Mouse (Mus musculus) testis, adult 2 months (tissue): ENCODE results near the gene Map2k2. TPM values are rescaled to one million over a fixed set of nuclear protein-coding genes. Genes with fewer than 3 reads are reported as not detected.
A peak's percentile ranks its signal among the peaks of the same experiment; 100 is the strongest.

Experiments used
- H3K27ac ChIP-seq: fragments of 200-500 bp; 2 replicates; pipeline ENCODE4 v1.5.1; 2012; ENCODE audit warnings: low read depth, low read length; ENCODE audit not compliant: control insufficient read depth, insufficient read depth
- H3K27me3 ChIP-seq: fragments of 200-500 bp; 2 replicates; pipeline ENCODE4 v1.6.1; 2012; ENCODE audit warnings: mild to moderate bottlenecking, low read length, moderate library complexity; ENCODE audit not compliant: control insufficient read depth, insufficient read depth
- H3K36me3 ChIP-seq: fragments of 200-500 bp; 2 replicates; pipeline ENCODE4 v1.6.1; 2012; ENCODE audit warnings: mild to moderate bottlenecking, low read length; ENCODE audit not compliant: control insufficient read depth, insufficient read depth
- H3K4me1 ChIP-seq: fragments of 200-500 bp; 2 replicates; pipeline ENCODE4 v1.6.1; 2012; ENCODE audit warnings: low read length; ENCODE audit not compliant: control insufficient read depth, insufficient read depth
- H3K4me3 ChIP-seq: fragments of 200-500 bp; 2 replicates; pipeline ENCODE4 v1.5.1; 2012; ENCODE audit warnings: low read depth, mild to moderate bottlenecking, low read length, moderate library complexity, mixed read lengths; ENCODE audit not compliant: control insufficient read depth
- CTCF ChIP-seq: fragments of 200-500 bp; IDR thresholded peaks from 2 replicates; pipeline ENCODE4 v1.5.1; 2012; ENCODE audit warnings: low read depth, mild to moderate bottlenecking, inconsistent platforms, low read length, moderate library complexity; ENCODE audit not compliant: control insufficient read depth, insufficient read depth, insufficient replicate concordance
- POLR2A ChIP-seq: fragments of 200-500 bp; IDR thresholded peaks from 2 replicates; pipeline ENCODE4 v1.6.1; 2012; ENCODE audit warnings: low read depth, mild to moderate bottlenecking, inconsistent platforms, low read length, moderate library complexity; ENCODE audit not compliant: control insufficient read depth
- polyA plus RNA-seq: library from polyadenylated mRNA; depleted of rRNA; stranded (reverse); fragments of >200 nt; gene quantifications from 2 replicates; pipeline ENCODE4 v1.2.3, GENCODE M21; 2012

Gene Map2k2
- polyA plus RNA-seq, 1 experiment, result 147 TPM

GRCm38 (mm10) chr10:81144667-81145066 lies 39.0 kb downstream of the Map2k2 start:
- no peak for TF ChIP-seq POLR2A
- TF ChIP-seq CTCF, result no peak
- no peaks in the 10 kb centered on the region for H3K36me3 ChIP-seq
- H3K4me1 ChIP-seq, result peaks cover 7% of the 10 kb centered on the region; the same call in 1 of the 2 replicates
- H3K27ac ChIP-seq, result no peak overlapping the region
- no peak overlapping the region for H3K4me3 ChIP-seq
- no peaks in the 10 kb centered on the region for H3K27me3 ChIP-seq

GRCm38 (mm10) chr10:81145307-81145706 lies 39.6 kb downstream of the Map2k2 start:
- Histone ChIP-seq H3K4me3 (no peak overlapping the region), H3K27ac (no peak overlapping the region)

GRCm38 (mm10) chr10:81145778-81146177 lies 40.1 kb downstream of the Map2k2 start:
- H3K27me3 ChIP-seq, result no peaks in the 10 kb centered on the region
- H3K4me3 ChIP-seq, result no peak overlapping the region
- H3K27ac ChIP-seq, result no peak overlapping the region
- no peaks in the 10 kb centered on the region for H3K36me3 ChIP-seq
- H3K4me1 ChIP-seq, result peaks cover 13% of the 10 kb centered on the region
- TF ChIP-seq POLR2A (no peak), CTCF (no peak)

More at GRCm38 (mm10) chr10:81145307-81145706, 39.6 kb downstream of the Map2k2 start:
- H3K27me3 ChIP-seq, result no peaks in the 10 kb centered on the region
- H3K36me3 ChIP-seq, result no peaks in the 10 kb centered on the region
- peaks cover 11% of the 10 kb centered on the region for H3K4me1 ChIP-seq
- TF ChIP-seq POLR2A (no peak), CTCF (no peak)

GRCm38 (mm10) chr10:81146296-81146695 lies 40.6 kb downstream of the Map2k2 start:
- no peak overlapping the region for H3K4me3 ChIP-seq
- no peaks in the 10 kb centered on the region for H3K36me3 ChIP-seq
- H3K4me1 ChIP-seq, result peaks cover 13% of the 10 kb centered on the region
- no peak overlapping the region for H3K27ac ChIP-seq
- TF ChIP-seq CTCF, result no peak
- no peak for TF ChIP-seq POLR2A
- no peaks in the 10 kb centered on the region for H3K27me3 ChIP-seq

GRCm38 (mm10) chr10:81151261-81151660 lies 45.5 kb downstream of the Map2k2 start:
- Histone ChIP-seq H3K27me3 (no peaks in the 10 kb centered on the region), H3K27ac (no peak overlapping the region), H3K4me3 (no peak overlapping the region), H3K36me3 (no peaks in the 10 kb centered on the region), H3K4me1 (peaks cover 35% of the 10 kb centered on the region)
- TF ChIP-seq CTCF (no peak), POLR2A (no peak)

- TF ChIP-seq POLR2A (peak; percentile 34; the same call in 1 of the 2 replicates), CTCF (no peak)
- peak overlapping the region; percentile 68 for H3K4me3 ChIP-seq
- H3K4me1 ChIP-seq, result peaks cover 35% of the 10 kb centered on the region
- no peaks in the 10 kb centered on the region for H3K27me3 ChIP-seq
- peak overlapping the region; percentile 93 for H3K27ac ChIP-seq
- no peaks in the 10 kb centered on the region for H3K36me3 ChIP-seq
Measured at GRCm38 (mm10) chr10:81152609-81153008, 46.9 kb downstream of the Map2k2 start.

GRCm38 (mm10) chr10:81154313-81154712 lies 48.6 kb downstream of the Map2k2 start:
- H3K36me3 ChIP-seq, result no peaks in the 10 kb centered on the region
- H3K27ac ChIP-seq, result no peak overlapping the region
- TF ChIP-seq CTCF, result no peak
- TF ChIP-seq POLR2A, result no peak
- peak overlapping the region; percentile 42 for H3K4me3 ChIP-seq
- H3K27me3 ChIP-seq, result no peaks in the 10 kb centered on the region
- peaks cover 31% of the 10 kb centered on the region for H3K4me1 ChIP-seq

- Histone ChIP-seq H3K27me3 (no peaks in the 10 kb centered on the region), H3K4me1 (peaks cover 29% of the 10 kb centered on the region), H3K27ac (no peak overlapping the region), H3K4me3 (no peak overlapping the region), H3K36me3 (no peaks in the 10 kb centered on the region)
- TF ChIP-seq CTCF (no peak), POLR2A (no peak)
Measured at GRCm38 (mm10) chr10:81154736-81155135, 49.0 kb downstream of the Map2k2 start.
